8 mouse cellular contexts compared by ENCODE assay signal in genomic region chr13:78171320-78171719, GRCm38 (mm10). TPM values are rescaled to one million over a fixed set of nuclear protein-coding genes. Genes with fewer than 3 reads are reported as not detected.
DNase-seq lines count a peak whose midpoint lies in the region; ATAC-seq lines count a peak whose summit lies in the region.

No protein-coding gene starts in this region.

- no peaks in the 10 kb centered on the region for H3K9me3 ChIP-seq in intestine, embryonic 15.5 days
- H3K9me3 ChIP-seq in intestine, embryonic 16.5 days (ENCODE audit: control insufficient read depth, low read length) = no peaks in the 10 kb centered on the region
- no peaks in the 10 kb centered on the region for H3K9me3 ChIP-seq in embryonic facial prominence, embryonic 14.5 days (ENCODE audit: control insufficient read depth, low read length)
- no peaks in the 10 kb centered on the region for H3K9me3 ChIP-seq in limb, embryonic 10.5 days (replicated peaks)
- H3K9me3 ChIP-seq in stomach, embryonic 16.5 days (replicated peaks; ENCODE audit: control insufficient read depth, low read length) = no peaks in the 10 kb centered on the region

- peak; percentile 41; the same call in 1 of the 2 replicates for ATAC-seq in intestine, embryonic 15.5 days
- ATAC-seq in intestine, embryonic 16.5 days = no peak
- ATAC-seq in embryonic facial prominence, embryonic 14.5 days (ENCODE audit: low read depth) = peak; percentile 63; the same call in 1 of the 2 replicates
- ATAC-seq in stomach, embryonic 16.5 days (ENCODE audit: insufficient read depth, low FRiP score) = no peak

- H3K36me3 ChIP-seq in intestine, embryonic 15.5 days = no peaks in the 10 kb centered on the region
- H3K36me3 ChIP-seq in intestine, embryonic 16.5 days (ENCODE audit: control insufficient read depth, insufficient read depth, low read length) = no peaks in the 10 kb centered on the region
- no peaks in the 10 kb centered on the region for H3K36me3 ChIP-seq in embryonic facial prominence, embryonic 14.5 days (ENCODE audit: control insufficient read depth, insufficient read depth, low read length)
- no peaks in the 10 kb centered on the region for H3K36me3 ChIP-seq in limb, embryonic 10.5 days
- H3K36me3 ChIP-seq in stomach, embryonic 16.5 days (ENCODE audit: control insufficient read depth, insufficient read depth, low read length) = no peaks in the 10 kb centered on the region

- no peaks in the 10 kb centered on the region for H3K4me1 ChIP-seq in intestine, embryonic 15.5 days (replicated peaks)
- no peaks in the 10 kb centered on the region for H3K4me1 ChIP-seq in intestine, embryonic 16.5 days (ENCODE audit: control insufficient read depth, insufficient read depth, low read length)
- H3K4me1 ChIP-seq in embryonic facial prominence, embryonic 14.5 days (ENCODE audit: control insufficient read depth, insufficient read depth, low read length) = no peaks in the 10 kb centered on the region
- peaks cover 6% of the 10 kb centered on the region; the same call in 1 of the 2 replicates for H3K4me1 ChIP-seq in limb, embryonic 10.5 days
- no peaks in the 10 kb centered on the region for H3K4me1 ChIP-seq in stomach, embryonic 16.5 days (ENCODE audit: control insufficient read depth, insufficient read depth, low read length)

- DNase-seq in Muller cell, postnatal 12 days (ENCODE audit: inconsistent ontology term) = peak; percentile 63
- peak; percentile 75 for DNase-seq in embryonic facial prominence, embryonic 14.5 days (ENCODE audit: low spot score)
- DNase-seq in limb, embryonic 10.5 days (ENCODE audit: low spot score) = peak; percentile 68
- no peak for DNase-seq in frontal cortex, postnatal 10 days (ENCODE audit: low spot score in 2 of 2)
- DNase-seq in urinary bladder, adult 18-20 months (ENCODE audit: low spot score in 2 of 2) = no peak

- H3K27me3 ChIP-seq in intestine, embryonic 15.5 days (replicated peaks) = peaks cover 50% of the 10 kb centered on the region
- H3K27me3 ChIP-seq in intestine, embryonic 16.5 days (replicated peaks; ENCODE audit: control insufficient read depth, insufficient read depth, low read length) = peaks cover 38% of the 10 kb centered on the region
- H3K27me3 ChIP-seq in embryonic facial prominence, embryonic 14.5 days (replicated peaks; ENCODE audit: control insufficient read depth, insufficient read depth, low read length) = peaks cover 76% of the 10 kb centered on the region
- peaks cover 99% of the 10 kb centered on the region for H3K27me3 ChIP-seq in limb, embryonic 10.5 days (ENCODE audit: low read depth, poor library complexity, severe bottlenecking)
- H3K27me3 ChIP-seq in stomach, embryonic 16.5 days (ENCODE audit: control insufficient read depth, insufficient read depth, low read length) = peaks cover 34% of the 10 kb centered on the region

- H3K4me2 ChIP-seq in intestine, embryonic 15.5 days (replicated peaks) = no peak overlapping the region
- no peak overlapping the region for H3K4me2 ChIP-seq in intestine, embryonic 16.5 days (ENCODE audit: low read depth, low read length)
- peak overlapping the region; percentile 41 for H3K4me2 ChIP-seq in embryonic facial prominence, embryonic 14.5 days (ENCODE audit: low read depth, low read length)
- H3K4me2 ChIP-seq in stomach, embryonic 16.5 days (ENCODE audit: low read depth, low read length) = peak overlapping the region; percentile 24; the same call in 1 of the 2 replicates

- H3K27ac ChIP-seq in intestine, embryonic 15.5 days = no peak overlapping the region
- H3K27ac ChIP-seq in intestine, embryonic 16.5 days (ENCODE audit: low read length) = no peak overlapping the region
- H3K27ac ChIP-seq in embryonic facial prominence, embryonic 14.5 days (replicated peaks; ENCODE audit: low read depth, low read length) = no peak overlapping the region
- H3K27ac ChIP-seq in limb, embryonic 10.5 days = no peak overlapping the region
- no peak overlapping the region for H3K27ac ChIP-seq in stomach, embryonic 16.5 days (ENCODE audit: low read length)

- H3K9ac ChIP-seq in intestine, embryonic 15.5 days = no peak overlapping the region
- H3K9ac ChIP-seq in intestine, embryonic 16.5 days (ENCODE audit: low read depth, low read length) = no peak overlapping the region
- H3K9ac ChIP-seq in embryonic facial prominence, embryonic 14.5 days (ENCODE audit: low read depth, low read length) = no peak overlapping the region
- no peak overlapping the region for H3K9ac ChIP-seq in stomach, embryonic 16.5 days (ENCODE audit: low read length)

- WGBS in intestine, embryonic 15.5 days = 2% methylated on average over 15 of the region's 15 CpGs
- 2% methylated on average over 15 of the region's 15 CpGs for WGBS in intestine, embryonic 16.5 days
- WGBS in embryonic facial prominence, embryonic 14.5 days = 2% methylated on average over 15 of the region's 15 CpGs
- under 1% methylated on average over 15 of the region's 15 CpGs for WGBS in limb, embryonic 10.5 days
- 2% methylated on average over 15 of the region's 15 CpGs for WGBS in stomach, embryonic 16.5 days

- no peak overlapping the region for H3K4me3 ChIP-seq in intestine, embryonic 15.5 days (replicated peaks)
- no peak overlapping the region for H3K4me3 ChIP-seq in intestine, embryonic 16.5 days (ENCODE audit: low read length)
- 0 out of 2 replicates have a peak overlapping the region, but pooled peaks have one; percentile 1 for H3K4me3 ChIP-seq in embryonic facial prominence, embryonic 14.5 days (ENCODE audit: low read depth, low read length)
- no peak overlapping the region for H3K4me3 ChIP-seq in limb, embryonic 10.5 days
- no peak overlapping the region for H3K4me3 ChIP-seq in stomach, embryonic 16.5 days (replicated peaks; ENCODE audit: low read length)

RNA-seq across cellular contexts. Expression of gene Nr2f1, which starts 28.2 kb away (rescaled TPM):
- 1.9 and 2.6 TPM in 2 replicates for polyA plus RNA-seq in intestine, embryonic 15.5 days (2015; fragmentation: Nextera tagmentation; extraction: Ambion mirVana)
- polyA plus RNA-seq in intestine, embryonic 16.5 days (2015; fragmentation: Nextera tagmentation; extraction: Ambion mirVana) = 0.87 and 1.2 TPM in 2 replicates
- polyA plus RNA-seq in embryonic facial prominence, embryonic 14.5 days (2014; fragmentation: Nextera tagmentation; extraction: Ambion mirVana) = 17.9 and 19.4 TPM in 2 replicates
- 18.2 and 19.6 TPM in 2 replicates for polyA plus RNA-seq in limb, embryonic 10.5 days (2016; fragmentation: Nextera tagmentation; extraction: Ambion mirVana)
- 9.1 and 12.6 TPM in 2 replicates for polyA plus RNA-seq in stomach, embryonic 16.5 days (2015; fragmentation: Nextera tagmentation; extraction: Ambion mirVana)

Comparison
In these comparisons a context has a peak if more than half of its experiments do, and no peak if none do; other contexts are left out.
1. ATAC-seq: peak in intestine, embryonic 15.5 days (single experiment) and embryonic facial prominence, embryonic 14.5 days (single experiment); none in intestine, embryonic 16.5 days (single experiment) and stomach, embryonic 16.5 days (single experiment).
2. H3K4me2 ChIP-seq: peak in embryonic facial prominence, embryonic 14.5 days (single experiment) and stomach, embryonic 16.5 days (single experiment); none in intestine, embryonic 15.5 days (single experiment) and intestine, embryonic 16.5 days (single experiment).
3. DNase-seq: peak in Muller cell, postnatal 12 days (single experiment), embryonic facial prominence, embryonic 14.5 days (single experiment) and limb, embryonic 10.5 days (single experiment); none in frontal cortex, postnatal 10 days (0 of 2) and urinary bladder, adult 18-20 months (0 of 2).